Mouse (Mus musculus) cortical plate, adult 2 months (tissue): Measurements from ENCODE around the gene Phgr1.

Source experiments
- CTCF ChIP-seq: fragments of 200-500 bp; IDR thresholded peaks from 2 replicates; pipeline ENCODE4 v1.5.1; 2011; ENCODE audit warnings: mild to moderate bottlenecking, control low read depth, low read length; ENCODE audit not compliant: insufficient read depth; ENCODE audit errors: extremely low read depth
- POLR2A ChIP-seq: fragments of 200-500 bp; IDR thresholded peaks from 2 replicates; pipeline ENCODE4 v1.6.1; 2011; ENCODE audit warnings: mild to moderate bottlenecking, low read length, control low read depth; ENCODE audit not compliant: insufficient read depth; ENCODE audit errors: extremely low read depth

DNA sequence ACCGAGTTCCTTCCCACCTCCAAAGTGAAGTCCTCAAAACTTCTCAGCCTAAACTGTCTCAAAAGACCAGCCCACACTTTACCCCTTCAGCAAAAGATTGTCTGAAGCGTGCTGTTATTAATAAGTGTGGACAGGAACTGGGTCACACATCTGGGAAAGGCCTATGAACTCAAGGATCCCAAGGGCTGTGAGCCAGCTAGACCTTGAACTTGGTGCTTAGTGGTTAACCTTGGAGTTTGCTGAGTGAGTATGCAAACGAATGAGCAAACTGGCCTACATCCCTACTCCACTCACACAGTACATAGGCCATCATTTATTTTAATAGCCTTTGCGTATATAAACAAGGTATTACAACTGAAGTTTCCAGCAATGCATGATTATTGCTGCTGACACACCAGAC, 47.1 kb upstream of the Phgr1 start:
- no peak for TF ChIP-seq CTCF
- TF ChIP-seq POLR2A: no peak
